Comparison of ENCODE assay signal across 7 mouse cellular contexts in the genomic region with DNA sequence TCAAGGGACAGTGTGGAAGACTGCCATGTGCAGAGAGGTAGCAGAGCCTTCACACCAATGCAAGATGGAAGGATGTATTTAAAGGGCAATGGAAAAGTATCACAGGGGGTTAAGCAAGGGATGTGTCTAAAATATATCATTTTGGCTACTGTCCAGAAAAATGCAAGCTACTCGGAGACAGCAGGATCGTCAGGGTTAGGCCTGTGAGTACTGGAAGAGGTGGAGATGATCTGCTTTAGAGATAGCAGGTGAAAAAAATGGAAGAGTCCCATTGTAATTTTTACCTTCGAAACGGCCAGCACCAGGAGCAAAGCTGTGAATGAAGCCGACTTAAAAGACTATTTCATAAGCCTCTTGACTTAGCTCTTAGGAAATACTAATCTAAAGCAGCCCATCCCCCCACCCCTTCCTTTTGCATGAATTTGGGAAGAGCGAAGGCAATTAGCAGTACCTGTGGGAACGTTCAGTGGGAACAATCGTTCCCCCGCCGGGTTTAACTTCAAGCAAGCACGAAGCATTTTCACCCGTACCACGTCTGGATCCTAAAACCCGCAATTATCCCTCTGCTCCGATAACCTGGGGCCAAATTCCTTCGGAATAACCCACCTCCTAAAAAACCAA. TPM values are rescaled to one million over a fixed set of nuclear protein-coding genes. Genes with fewer than 3 reads are reported as not detected.
A peak's percentile ranks its signal among the peaks of the same experiment; 100 is the strongest.
DNase-seq lines count a peak whose midpoint lies in the region; ATAC-seq and TF ChIP-seq lines count a peak whose summit lies in the region.

No protein-coding gene starts in this region.

- peak overlapping the region; percentile 91 for H3K4me3 ChIP-seq in lung, postnatal 0 days (ENCODE audit: low read depth, low read length)
- peak overlapping the region; percentile 99 for H3K4me3 ChIP-seq in hindbrain, embryonic 15.5 days
- H3K4me3 ChIP-seq in midbrain, embryonic 15.5 days: peak overlapping the region; percentile 82

- no peaks in the 10 kb centered on the region for H3K36me3 ChIP-seq in lung, postnatal 0 days (ENCODE audit: insufficient read depth, low read length)
- H3K36me3 ChIP-seq in hindbrain, embryonic 15.5 days: no peaks in the 10 kb centered on the region
- H3K36me3 ChIP-seq in midbrain, embryonic 15.5 days (replicated peaks): no peaks in the 10 kb centered on the region

- WGBS in lung, postnatal 0 days: under 1% methylated on average over 16 of the region's 16 CpGs
- WGBS in hindbrain, embryonic 15.5 days: 1% methylated on average over 16 of the region's 16 CpGs
- WGBS in midbrain, embryonic 15.5 days: under 1% methylated on average over 16 of the region's 16 CpGs

- no peak for ATAC-seq in lung, postnatal 0 days
- no peak for ATAC-seq in hindbrain, embryonic 15.5 days (ENCODE audit: low FRiP score, low read depth)
- peak; percentile 2; the same call in 1 of the 2 replicates for ATAC-seq in midbrain, embryonic 15.5 days (replicated peaks)

- peak; percentile 76 for DNase-seq in lung, postnatal 0 days (ENCODE audit: low spot score)
- DNase-seq in lung, postnatal 4 days: no peak
- peak; percentile 5 for DNase-seq in embryo, embryonic 10 days (ENCODE audit: low spot score)
- DNase-seq in urinary bladder, postnatal 25 days (ENCODE audit: low spot score): no peak
- no peak for DNase-seq in spleen, postnatal 36 days (ENCODE audit: low spot score in 2 of 2)

- H3K9ac ChIP-seq in lung, postnatal 0 days (replicated peaks; ENCODE audit: low read depth): peak overlapping the region; percentile 92
- H3K9ac ChIP-seq in hindbrain, embryonic 15.5 days: peak overlapping the region; percentile 67
- H3K9ac ChIP-seq in midbrain, embryonic 15.5 days: peak overlapping the region; percentile 97

- H3K9me3 ChIP-seq in lung, postnatal 0 days (ENCODE audit: low read length): no peaks in the 10 kb centered on the region
- H3K9me3 ChIP-seq in hindbrain, embryonic 15.5 days: no peaks in the 10 kb centered on the region
- H3K9me3 ChIP-seq in midbrain, embryonic 15.5 days: no peaks in the 10 kb centered on the region

- no peaks in the 10 kb centered on the region for H3K27me3 ChIP-seq in lung, postnatal 0 days (replicated peaks; ENCODE audit: insufficient read depth, low read length)
- no peaks in the 10 kb centered on the region for H3K27me3 ChIP-seq in hindbrain, embryonic 15.5 days
- no peaks in the 10 kb centered on the region for H3K27me3 ChIP-seq in midbrain, embryonic 15.5 days (replicated peaks)

- no peak for TF ChIP-seq CTCF in lung, postnatal 0 days (IDR thresholded peaks at IDR 0.05)

- peak overlapping the region; percentile 98 for H3K27ac ChIP-seq in lung, postnatal 0 days (ENCODE audit: low read length)
- peak overlapping the region; percentile 99 for H3K27ac ChIP-seq in hindbrain, embryonic 15.5 days (replicated peaks)
- peak overlapping the region; percentile 99 for H3K27ac ChIP-seq in midbrain, embryonic 15.5 days

- peaks cover 6% of the 10 kb centered on the region; the same call in 1 of the 2 replicates for H3K4me1 ChIP-seq in lung, postnatal 0 days (ENCODE audit: insufficient read depth, low read depth, low read length)
- H3K4me1 ChIP-seq in hindbrain, embryonic 15.5 days (replicated peaks): peaks cover 37% of the 10 kb centered on the region
- H3K4me1 ChIP-seq in midbrain, embryonic 15.5 days: peaks cover 30% of the 10 kb centered on the region

- H3K4me2 ChIP-seq in lung, postnatal 0 days (replicated peaks; ENCODE audit: low read depth, low read length): peak overlapping the region; percentile 58
- peak overlapping the region; percentile 75 for H3K4me2 ChIP-seq in hindbrain, embryonic 15.5 days
- peak overlapping the region; percentile 60 for H3K4me2 ChIP-seq in midbrain, embryonic 15.5 days

- no peak for TF ChIP-seq EP300 in lung, postnatal 0 days (IDR thresholded peaks at IDR 0.05)

RNA-seq across cellular contexts. Expression of a gene that starts 0.9 kb away (rescaled TPM):
- polyA plus RNA-seq in lung, postnatal 0 days (2015; fragmentation: Nextera tagmentation; extraction: Ambion mirVana): 9.8 and 11.7 TPM in 2 replicates
- 15.6 and 17.1 TPM in 2 replicates for polyA plus RNA-seq in hindbrain, embryonic 15.5 days (2015; fragmentation: Nextera tagmentation; extraction: Ambion mirVana)
- 16.9 and 18.4 TPM in 2 replicates for polyA plus RNA-seq in midbrain, embryonic 15.5 days (2015; fragmentation: Nextera tagmentation; extraction: Ambion mirVana)

Comparison
In these comparisons a context has a peak if more than half of its experiments do, and no peak if none do; other contexts are left out.
1. DNase-seq: peak in lung, postnatal 0 days (single experiment) and embryo, embryonic 10 days (single experiment); none in lung, postnatal 4 days (0 of 2), urinary bladder, postnatal 25 days (single experiment) and spleen, postnatal 36 days (0 of 2).
2. Peak in every context shown above with its lines, with median percentiles within 50 percentile points of each other: H3K27ac ChIP-seq, H3K4me2 ChIP-seq, H3K4me3 ChIP-seq and H3K9ac ChIP-seq.